Mouse (Mus musculus): ENCODE results near the gene Gm9603.
"Not testable (repeated sequence)": the region's sequence is repeated elsewhere in the genome, so short reads cannot be mapped to it uniquely, and the experiment has no call there.

DNA sequence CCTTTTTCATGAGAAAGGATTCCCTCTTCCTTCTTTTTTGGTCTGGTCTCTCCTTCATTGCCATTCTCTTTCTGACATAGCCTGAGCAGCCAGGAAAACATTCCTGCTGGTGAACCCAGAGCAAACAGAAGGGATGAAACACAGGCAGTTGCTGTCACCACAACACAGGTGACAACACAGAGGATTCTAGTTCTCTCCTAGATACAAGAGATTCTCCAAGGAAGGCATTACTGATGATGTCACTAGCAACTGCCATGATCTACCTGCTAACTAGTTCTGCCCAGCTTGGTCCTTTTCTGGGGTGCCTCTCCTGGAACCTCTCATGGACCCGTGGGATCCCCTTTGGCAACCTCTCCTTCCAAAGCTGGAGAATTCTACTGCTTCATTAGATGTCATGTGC lies 54.3 kb downstream of the Gm9603 start, which contains the start of gene Gm8265:
- TF ChIP-seq CTCF (IDR thresholded peaks at IDR 0.05; ENCODE audit: extremely low read depth, insufficient read depth, insufficient read length, insufficient replicate concordance); POLR2A (IDR thresholded peaks at IDR 0.05; ENCODE audit: low read depth, low read length): not testable (repeated sequence)

Data from spleen, adult 2 months (tissue).